Mouse (Mus musculus) left cerebral cortex, adult 11 months (tissue): ENCODE results near the gene Pla2g2f.

Source experiments
- DNase-seq: peaks from one replicate; pipeline ENCODE4 v3.0.0; 2022; ENCODE audit warnings: low spot score

Pla2g2f gene

GRCm38 (mm10) chr4:138716697-138717096 lies 40.7 kb downstream of the Pla2g2f start:
- DNase-seq, result no peak

GRCm38 (mm10) chr4:138714186-138714585 lies 43.2 kb downstream of the Pla2g2f start:
- no peak for DNase-seq

- DNase-seq, result no peak
Measured at GRCm38 (mm10) chr4:138712621-138713020, 44.8 kb downstream of the Pla2g2f start.

GRCm38 (mm10) chr4:138712096-138712495 lies 45.3 kb downstream of the Pla2g2f start:
- DNase-seq, result no peak

- DNase-seq, result no peak
Measured at GRCm38 (mm10) chr4:138711051-138711820, 46.2 kb downstream of the Pla2g2f start.

- no peak for DNase-seq
Measured at GRCm38 (mm10) chr4:138710633-138711032, 46.8 kb downstream of the Pla2g2f start.

- no peak for DNase-seq
Measured at GRCm38 (mm10) chr4:138709944-138710343, 47.5 kb downstream of the Pla2g2f start.

- DNase-seq, result no peak
Measured at GRCm38 (mm10) chr4:138709246-138709645, 48.2 kb downstream of the Pla2g2f start.

GRCm38 (mm10) chr4:138708636-138709035 lies 48.8 kb downstream of the Pla2g2f start:
- DNase-seq, result no peak

GRCm38 (mm10) chr4:138706620-138707019 lies 50.8 kb downstream of the Pla2g2f start:
- no peak for DNase-seq

GRCm38 (mm10) chr4:138704169-138704568 lies 53.3 kb downstream of the Pla2g2f start:
- DNase-seq, result no peak

- DNase-seq, result no peak
Measured at GRCm38 (mm10) chr4:138703591-138703990, 53.8 kb downstream of the Pla2g2f start.

- no peak for DNase-seq
Measured at GRCm38 (mm10) chr4:138702528-138702927, 54.9 kb downstream of the Pla2g2f start.

GRCm38 (mm10) chr4:138702031-138702430 lies 55.4 kb downstream of the Pla2g2f start:
- no peak for DNase-seq

GRCm38 (mm10) chr4:138701111-138701510 lies 56.3 kb downstream of the Pla2g2f start:
- DNase-seq, result no peak
